Comparison of ENCODE assay signal across 10 mouse cellular contexts in the genomic region with DNA sequence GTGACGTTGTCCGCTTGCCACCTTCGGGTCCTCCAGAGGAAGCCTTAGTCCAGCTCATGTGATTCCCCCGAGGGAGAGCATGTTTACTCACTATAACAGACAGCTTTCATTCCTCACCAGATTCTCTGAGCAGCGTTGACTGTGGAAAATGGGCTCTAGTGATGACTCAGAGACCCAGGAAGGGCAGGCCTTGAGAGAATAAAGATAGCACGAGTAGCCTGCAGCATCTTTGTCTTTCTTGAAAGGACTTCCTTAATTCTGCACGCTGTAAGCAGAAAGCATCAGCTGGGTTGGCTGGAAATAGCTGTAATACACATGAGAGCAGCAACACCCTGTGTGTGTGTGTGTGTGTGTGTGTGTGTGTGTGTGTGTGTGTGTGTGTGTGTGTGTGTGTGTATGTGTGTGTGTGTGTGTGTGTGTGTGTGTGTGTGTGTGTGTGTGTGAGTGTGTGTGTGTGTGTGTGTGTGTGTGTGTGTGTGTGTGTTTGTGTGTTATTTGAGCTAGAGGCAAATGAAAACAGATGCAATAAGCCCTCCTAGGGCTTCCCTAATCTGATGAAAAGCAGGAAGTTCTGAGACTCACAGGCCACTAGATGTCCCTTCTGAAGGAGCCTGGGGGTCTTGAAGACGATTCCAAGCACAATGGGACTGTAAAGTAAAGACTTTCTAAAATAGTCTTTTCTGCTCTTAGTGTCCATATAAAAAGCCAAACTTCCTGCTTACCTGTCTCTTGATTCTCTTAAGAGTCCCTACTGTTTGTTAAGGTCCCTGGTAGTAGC. TPM values are rescaled to one million over a fixed set of nuclear protein-coding genes. Genes with fewer than 3 reads are reported as not detected.
A peak's percentile ranks its signal among the peaks of the same experiment; 100 is the strongest.
DNase-seq lines count a peak whose midpoint lies in the region; ATAC-seq and TF ChIP-seq lines count a peak whose summit lies in the region.
"Had no signal": no experiment of that assay in that cellular context is flagged by ENCODE, and none has a peak within 500 bp of the region (broad histone marks: within the 10 kb centered on the region; RNA-seq: fewer than 3 reads in every experiment).

No protein-coding gene starts in this region.

- H3K27me3 ChIP-seq in kidney, adult 2 months (replicated peaks; ENCODE audit: control insufficient read depth, insufficient read depth, low read length), result no peaks in the 10 kb centered on the region
- H3K27me3 ChIP-seq in kidney, embryonic 15.5 days, result no peaks in the 10 kb centered on the region
- no peaks in the 10 kb centered on the region for H3K27me3 ChIP-seq in forebrain, embryonic 10.5 days (ENCODE audit: poor library complexity, severe bottlenecking)
- H3K27me3 ChIP-seq: hindbrain, embryonic 12.5 days; midbrain, embryonic 15.5 days had no signal

- H3K4me1 ChIP-seq in kidney, adult 2 months (ENCODE audit: control insufficient read depth, insufficient read depth, low read length), result 0 out of 2 replicates have a peak, but pooled peaks cover 1% of the 10 kb centered on the region
- H3K4me1 ChIP-seq in kidney, embryonic 15.5 days, result peaks cover 3% of the 10 kb centered on the region
- H3K4me1 ChIP-seq in forebrain, embryonic 10.5 days, result peaks cover 9% of the 10 kb centered on the region; the same call in 1 of the 2 replicates
- H3K4me1 ChIP-seq: hindbrain, embryonic 12.5 days; midbrain, embryonic 15.5 days had no signal

- intact Hi-C loops in heart, postnatal 10 days (cut with DNase I), result no loop called here

- no peak for TF ChIP-seq POLR2A in kidney, adult 2 months (IDR thresholded peaks at IDR 0.05; ENCODE audit: low read depth, low read length)

- WGBS in kidney, adult 2 months, result 60% methylated on average over 8 of the region's 8 CpGs
- WGBS in kidney, embryonic 15.5 days, result 71% methylated on average over 8 of the region's 8 CpGs
- 67% methylated on average over 8 of the region's 8 CpGs for WGBS in forebrain, embryonic 10.5 days

- H3K9ac ChIP-seq in kidney, embryonic 15.5 days, result no peak overlapping the region
- H3K9ac ChIP-seq: hindbrain, embryonic 12.5 days; midbrain, embryonic 15.5 days had no signal

- no peaks in the 10 kb centered on the region for H3K9me3 ChIP-seq in kidney, embryonic 15.5 days (replicated peaks)
- H3K9me3 ChIP-seq in forebrain, embryonic 10.5 days, result no peaks in the 10 kb centered on the region; the same call in 1 of the 2 replicates
- H3K9me3 ChIP-seq: hindbrain, embryonic 12.5 days; midbrain, embryonic 15.5 days had no signal

- no peak overlapping the region for H3K4me2 ChIP-seq in kidney, embryonic 15.5 days
- H3K4me2 ChIP-seq: hindbrain, embryonic 12.5 days; midbrain, embryonic 15.5 days had no signal

- H3K36me3 ChIP-seq in kidney, adult 2 months (ENCODE audit: control insufficient read depth, insufficient read depth, low read length), result no peaks in the 10 kb centered on the region
- no peaks in the 10 kb centered on the region for H3K36me3 ChIP-seq in kidney, embryonic 15.5 days
- no peaks in the 10 kb centered on the region for H3K36me3 ChIP-seq in forebrain, embryonic 10.5 days (replicated peaks)
- H3K36me3 ChIP-seq: hindbrain, embryonic 12.5 days; midbrain, embryonic 15.5 days had no signal

- H3K27ac ChIP-seq in kidney, adult 2 months (ENCODE audit: insufficient read depth, low read depth, low read length), result no peak overlapping the region
- no peak overlapping the region for H3K27ac ChIP-seq in kidney, embryonic 15.5 days
- H3K27ac ChIP-seq in forebrain, embryonic 10.5 days, result no peak overlapping the region
- H3K27ac ChIP-seq: hindbrain, embryonic 12.5 days; midbrain, embryonic 15.5 days had no signal

- no peak for ATAC-seq in kidney, embryonic 15.5 days (replicated peaks; ENCODE audit: low FRiP score)
- ATAC-seq: midbrain, embryonic 15.5 days had no signal

- H3K4me3 ChIP-seq in kidney, adult 2 months (ENCODE audit: insufficient read depth, low read depth, low read length), result no peak overlapping the region
- H3K4me3 ChIP-seq in kidney, embryonic 15.5 days (replicated peaks), result no peak overlapping the region
- H3K4me3 ChIP-seq in forebrain, embryonic 10.5 days, result no peak overlapping the region
- H3K4me3 ChIP-seq: hindbrain, embryonic 12.5 days; midbrain, embryonic 15.5 days had no signal

- no peak for TF ChIP-seq CTCF in kidney, adult 2 months (conservative IDR thresholded peaks at IDR 0.05; ENCODE audit: insufficient read depth, insufficient read length, low read depth, low read length)

- peak; percentile 23 for DNase-seq in kidney, adult 2 months
- DNase-seq in kidney, postnatal 14 days, result no peak
- DNase-seq in 416B (ENCODE audit: low read depth) (peak; percentile 74), MEL-GATA-1-ER (ENCODE audit: extremely low read depth, low read depth) (peak; percentile 86)
- DNase-seq in heart, postnatal 10 days, result peak; percentile 55 to 56
- DNase-seq in left cerebral cortex, adult 8-10 months (ENCODE audit: low spot score in 2 of 2), result no peak
- DNase-seq in forebrain, embryonic 10.5 days (ENCODE audit: extremely low spot score, low spot score), result no peak

RNA-seq across cellular contexts. Expression of a gene that starts 27.1 kb away (rescaled TPM):
- polyA plus RNA-seq in kidney, adult 2 months (2012; rRNA removed), result 55.3 and 56.6 TPM in 2 replicates
- 10 to 100 TPM; 37.7 to 41.0 TPM for total RNA-seq in heart, postnatal 10 days (2021)
- 10 to 100 TPM; 14.5 to 16.2 (median 15.0) TPM for total RNA-seq in left cerebral cortex, adult 8-10 months (2022)
- polyA plus RNA-seq in kidney, embryonic 15.5 days (2015; fragmentation: Nextera tagmentation; extraction: Ambion mirVana), result 34.8 and 36.4 TPM in 2 replicates
- polyA plus RNA-seq in forebrain, embryonic 10.5 days (2016; fragmentation: Nextera tagmentation; extraction: Ambion mirVana), result 12.9 and 14.8 TPM in 2 replicates

Comparison
In these comparisons a context has a peak if more than half of its experiments do, and no peak if none do; other contexts are left out.
1. DNase-seq: peak in kidney, adult 2 months (single experiment), 416B (single experiment), MEL-GATA-1-ER (single experiment) and heart, postnatal 10 days (2 of 2); none in kidney, postnatal 14 days (single experiment), left cerebral cortex, adult 8-10 months (0 of 2) and forebrain, embryonic 10.5 days (single experiment).